Mouse (Mus musculus): ENCODE results near the gene Pfdn6. TPM values are rescaled to one million over a fixed set of nuclear protein-coding genes. Genes with fewer than 3 reads are reported as not detected.

Pfdn6 gene
- polyA plus RNA-seq, 1 experiment from 2014 or later: 145 TPM

- DNase-seq: peak; percentile 98
- ATAC-seq (ENCODE audit: insufficient read depth): peak; percentile 91
- Histone ChIP-seq H3K27ac (ENCODE audit: low read depth) (peak within 1 kb of the TSS; percentile 85), H3K36me3 (ENCODE audit: insufficient read depth) (peaks cover 59% of the 10 kb centered on the region), H3K9ac (peak within 1 kb of the TSS; percentile 62), H3K27me3 (ENCODE audit: insufficient read depth, low read length) (no peaks in the 10 kb centered on the region), H3K4me3 (ENCODE audit: low read depth, low read length) (peak within 1 kb of the TSS; percentile 56), H3K4me1 (ENCODE audit: insufficient read depth) (peaks cover 5% of the 10 kb centered on the region), H3K9me3 (ENCODE audit: low read depth, low read length) (no peaks in the 10 kb centered on the region), H3K4me2 (peak within 1 kb of the TSS; percentile 72)
- TF ChIP-seq CTCF (IDR thresholded peaks at IDR 0.05; ENCODE audit: low read depth): no peak
- under 1% methylated on average over 34 of the region's 34 CpGs for WGBS
Observed at GRCm38 (mm10) chr17:33915671-33916250, 24.4 kb downstream of the Pfdn6 start, which contains the start of the genes Tapbp and Zbtb22. Gene Tapbp (plus strand): TSS chr17:33915899. Gene Zbtb22 (plus strand): TSS chr17:33915904.

GRCm38 (mm10) chr17:33914969-33915391, 25.2 kb downstream of the Pfdn6 start:
- H3K36me3 ChIP-seq (ENCODE audit: insufficient read depth): peaks cover 61% of the 10 kb centered on the region
- WGBS: 68% methylated on average over 13 of the region's 13 CpGs

DNA sequence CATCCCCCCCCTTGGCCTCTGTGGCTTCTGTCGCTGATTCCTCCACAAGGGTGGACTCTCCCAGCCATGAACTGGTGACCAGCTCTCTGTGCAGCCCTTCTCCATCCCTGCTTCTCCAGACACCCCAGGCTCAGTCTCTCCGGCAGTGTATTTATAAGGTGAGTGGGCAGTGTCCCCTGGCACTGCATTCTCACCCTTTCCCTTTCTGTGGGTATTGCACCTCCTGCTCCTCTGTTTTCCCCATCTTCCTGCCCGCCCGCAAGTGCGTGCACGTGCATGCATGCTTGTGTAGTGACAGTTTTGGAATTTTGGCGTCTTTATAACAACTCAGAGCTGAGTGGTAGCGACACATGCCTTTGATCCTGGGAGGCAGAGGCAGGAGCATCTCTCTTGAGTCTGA, 26.2 kb downstream of the Pfdn6 start:
- H3K4me3 ChIP-seq (ENCODE audit: low read depth, low read length): no peak overlapping the region
- no peak overlapping the region for H3K27ac ChIP-seq (ENCODE audit: low read depth)
- no peaks in the 10 kb centered on the region for H3K27me3 ChIP-seq (ENCODE audit: insufficient read depth, low read length)
- no peak for ATAC-seq (ENCODE audit: insufficient read depth)
- no peaks in the 10 kb centered on the region for H3K9me3 ChIP-seq (ENCODE audit: low read depth, low read length)
- 94% methylated on average over 8 of the region's 8 CpGs for WGBS
- no peak overlapping the region for H3K4me2 ChIP-seq
- H3K9ac ChIP-seq: no peak overlapping the region
- H3K36me3 ChIP-seq (ENCODE audit: insufficient read depth): peaks cover 61% of the 10 kb centered on the region
- DNase-seq: no peak
- H3K4me1 ChIP-seq (ENCODE audit: insufficient read depth): peaks cover 2% of the 10 kb centered on the region
- TF ChIP-seq CTCF (IDR thresholded peaks at IDR 0.05; ENCODE audit: low read depth): no peak

More at GRCm38 (mm10) chr17:33914969-33915391, 25.2 kb downstream of the Pfdn6 start:
- Histone ChIP-seq H3K9me3 (ENCODE audit: low read depth, low read length) (no peaks in the 10 kb centered on the region), H3K4me3 (ENCODE audit: low read depth, low read length) (peak overlapping the region; percentile 56; the same call in 1 of the 2 replicates), H3K4me1 (ENCODE audit: insufficient read depth) (peaks cover 5% of the 10 kb centered on the region), H3K4me2 (peak overlapping the region; percentile 72), H3K27me3 (ENCODE audit: insufficient read depth, low read length) (no peaks in the 10 kb centered on the region), H3K9ac (peak overlapping the region; percentile 4; the same call in 1 of the 2 replicates), H3K27ac (ENCODE audit: low read depth) (no peak overlapping the region)
- no peak; the same call in 1 of the 2 replicates for TF ChIP-seq CTCF (IDR thresholded peaks at IDR 0.05; ENCODE audit: low read depth)
- no peak for DNase-seq
- no peak for ATAC-seq (ENCODE audit: insufficient read depth)

- no peak for TF ChIP-seq CTCF (IDR thresholded peaks at IDR 0.05; ENCODE audit: low read depth)
- DNase-seq: no peak
- Histone ChIP-seq H3K9ac (no peak overlapping the region), H3K4me1 (ENCODE audit: insufficient read depth) (no peaks in the 10 kb centered on the region; the same call in 1 of the 2 replicates), H3K27ac (ENCODE audit: low read depth) (no peak overlapping the region), H3K27me3 (ENCODE audit: insufficient read depth, low read length) (no peaks in the 10 kb centered on the region), H3K4me2 (no peak overlapping the region), H3K4me3 (ENCODE audit: low read depth, low read length) (no peak overlapping the region), H3K9me3 (ENCODE audit: low read depth, low read length) (no peaks in the 10 kb centered on the region), H3K36me3 (ENCODE audit: insufficient read depth) (peaks cover 60% of the 10 kb centered on the region)
- no peak for ATAC-seq (ENCODE audit: insufficient read depth)
- WGBS: 91% methylated on average over 10 of the region's 10 CpGs
Observed at GRCm38 (mm10) chr17:33913264-33913663, 26.9 kb downstream of the Pfdn6 start.

DNA sequence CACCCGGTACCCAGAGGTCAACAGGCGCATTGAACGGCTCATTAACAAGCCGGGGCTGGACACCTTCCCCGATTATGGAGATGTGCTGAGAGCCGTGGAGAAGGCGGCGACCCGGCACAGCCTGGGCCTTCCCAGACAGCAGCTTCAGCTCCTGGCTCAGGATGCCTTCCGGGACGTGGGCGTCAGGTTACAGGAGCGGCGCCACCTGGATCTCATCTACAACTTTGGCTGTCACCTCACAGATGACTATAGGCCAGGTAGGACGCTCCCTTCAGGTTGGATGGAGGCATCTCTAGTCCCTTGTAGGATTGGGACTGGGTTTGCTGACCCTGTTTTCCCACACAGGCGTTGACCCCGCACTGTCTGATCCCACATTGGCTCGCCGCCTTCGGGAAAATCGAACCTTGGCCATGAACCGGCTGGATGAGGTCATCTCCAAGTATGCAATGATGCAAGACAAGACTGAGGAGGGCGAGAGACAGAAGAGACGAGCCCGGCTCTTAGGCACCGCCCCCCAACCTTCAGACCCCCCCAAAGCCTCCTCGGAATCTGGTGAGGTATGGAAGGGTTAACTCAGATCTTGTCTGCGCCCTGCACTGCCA, 28.2 kb downstream of the Pfdn6 start:
- no peak overlapping the region for H3K9ac ChIP-seq

DNA sequence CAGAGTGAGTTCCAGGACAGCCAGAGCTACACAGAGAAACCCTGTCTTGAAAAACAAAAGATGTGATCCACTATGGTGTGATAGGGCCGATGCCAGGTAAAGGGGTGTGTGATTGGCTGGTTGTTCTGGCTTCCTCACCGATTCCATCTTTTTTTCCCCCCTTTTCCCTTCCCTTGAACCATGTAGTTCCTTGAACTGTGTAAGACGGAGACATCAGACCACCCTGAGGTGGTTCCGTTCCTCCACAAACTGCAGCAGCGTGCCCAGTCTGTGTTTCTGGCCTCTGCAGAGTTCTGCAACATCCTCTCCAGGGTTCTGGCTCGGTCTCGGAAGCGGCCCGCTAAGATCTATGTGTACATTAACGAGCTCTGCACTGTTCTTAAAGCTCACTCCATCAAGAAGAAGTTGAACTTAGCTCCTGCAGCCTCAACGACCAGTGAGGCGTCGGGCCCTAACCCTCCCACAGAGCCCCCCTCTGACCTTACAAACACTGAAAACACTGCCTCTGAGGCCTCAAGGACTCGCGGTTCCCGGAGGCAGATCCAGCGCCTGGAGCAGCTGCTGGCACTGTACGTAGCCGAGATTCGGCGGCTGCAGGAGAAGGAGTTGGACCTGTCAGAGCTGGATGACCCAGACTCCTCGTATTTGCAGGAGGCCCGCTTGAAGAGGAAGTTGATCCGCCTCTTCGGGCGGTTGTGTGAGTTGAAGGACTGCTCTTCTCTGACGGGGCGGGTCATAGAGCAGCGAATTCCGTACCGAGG, 28.9 kb downstream of the Pfdn6 start:
- no peak overlapping the region for H3K4me2 ChIP-seq
- H3K9me3 ChIP-seq (ENCODE audit: low read depth, low read length): no peaks in the 10 kb centered on the region
- no peak overlapping the region for H3K9ac ChIP-seq
- no peak for ATAC-seq (ENCODE audit: insufficient read depth)
- no peak for TF ChIP-seq CTCF (IDR thresholded peaks at IDR 0.05; ENCODE audit: low read depth)
- 83% methylated on average over 31 of the region's 31 CpGs for WGBS
- no peak overlapping the region for H3K4me3 ChIP-seq (ENCODE audit: low read depth, low read length)
- no peaks in the 10 kb centered on the region; the same call in 1 of the 2 replicates for H3K4me1 ChIP-seq (ENCODE audit: insufficient read depth)
- no peak overlapping the region for H3K27ac ChIP-seq (ENCODE audit: low read depth)
- peaks cover 45% of the 10 kb centered on the region for H3K36me3 ChIP-seq (ENCODE audit: insufficient read depth)
- DNase-seq: no peak
- no peaks in the 10 kb centered on the region for H3K27me3 ChIP-seq (ENCODE audit: insufficient read depth, low read length)

More for the DNA sequence above, 28.2 kb downstream of the Pfdn6 start:
- Histone ChIP-seq H3K27ac (ENCODE audit: low read depth) (no peak overlapping the region), H3K36me3 (ENCODE audit: insufficient read depth) (peaks cover 46% of the 10 kb centered on the region), H3K4me2 (no peak overlapping the region), H3K4me3 (ENCODE audit: low read depth, low read length) (no peak overlapping the region), H3K9me3 (ENCODE audit: low read depth, low read length) (no peaks in the 10 kb centered on the region), H3K27me3 (ENCODE audit: insufficient read depth, low read length) (no peaks in the 10 kb centered on the region), H3K4me1 (ENCODE audit: insufficient read depth) (no peaks in the 10 kb centered on the region; the same call in 1 of the 2 replicates)
- TF ChIP-seq CTCF (IDR thresholded peaks at IDR 0.05; ENCODE audit: low read depth): no peak
- no peak for ATAC-seq (ENCODE audit: insufficient read depth)
- DNase-seq: no peak
- WGBS: 86% methylated on average over 28 of the region's 28 CpGs

All from lung, embryonic 14.5 days (tissue).